Mouse (Mus musculus) left cerebral cortex, postnatal 25 days (tissue): ENCODE data around the gene Kcnip3. TPM values are rescaled to one million over a fixed set of nuclear protein-coding genes. Genes with fewer than 3 reads are reported as not detected.

Source experiments
- DNase-seq, 2 experiments: peaks; one replicate each; pipeline ENCODE4 v3.0.0; 2022; ENCODE audit warnings: low spot score in 2 of 2, mixed read lengths in 1 of 2
- intact Hi-C: fragments of 180-260 bp; cut with DNase I; formaldehyde crosslinking; loops from one replicate; pipeline ENCODE4 v1.15.1; 2025
- total RNA-seq, 2 experiments: library from RNA; stranded (reverse); gene quantifications; 2 replicates each; pipeline ENCODE4 v1.2.3; 2021

The Kcnip3 gene
- total RNA-seq, 2 experiments from 2014 or later: 120 to 123 TPM

- DNase-seq: peak; percentile 68 to 69
- intact Hi-C loops: loop anchor here (1.0 kb wide), 1 partner anchor 68 kb away; no protein-coding TSS in a partner anchor
Observed at GRCm38 (mm10) chr2:127430238-127430637, 91.7 kb downstream of the Kcnip3 start.

GRCm38 (mm10) chr2:127424977-127425376 lies 96.9 kb downstream of the Kcnip3 start, which contains the start of gene Gpat2:
Gene Gpat2, plus strand, starts transcription at chr2:127425199.
- DNase-seq: no peak
- intact Hi-C loops: no loop called here

GRCm38 (mm10) chr2:127418266-127418970 lies 103.5 kb downstream of the Kcnip3 start:
- intact Hi-C loops: no loop called here
- DNase-seq: no peak

GRCm38 (mm10) chr2:127416706-127417105 lies 105.2 kb downstream of the Kcnip3 start:
- DNase-seq: no peak
- intact Hi-C loops: no loop called here

- intact Hi-C loops: no loop called here
- DNase-seq: no peak
Observed at GRCm38 (mm10) chr2:127415806-127416205, 106.1 kb downstream of the Kcnip3 start.

GRCm38 (mm10) chr2:127411126-127411525 lies 110.8 kb downstream of the Kcnip3 start:
- intact Hi-C loops: no loop called here
- DNase-seq: no peak

Other genes with a start within 250 kb of the Kcnip3 start
- 1 to 10 TPM; 2.3 to 2.8 TPM for gene Dusp2, start 185.9 kb downstream of the Kcnip3 start, total RNA-seq
- gene Astl, start 183.5 kb downstream of the Kcnip3 start, total RNA-seq: not detected
- gene Adra2b, start 158.9 kb downstream of the Kcnip3 start, total RNA-seq: 1 to 10 TPM in 1 of 2 experiments, under 1 TPM in 1; 0.39 to 1.1 TPM
- gene Gpat2, start 96.9 kb downstream of the Kcnip3 start, total RNA-seq: under 1 TPM in 1 of 2 experiments, not detected in 1; 0.48 TPM
- gene Fahd2a, start 77.5 kb downstream of the Kcnip3 start, total RNA-seq: 10 to 100 TPM; 18.1 TPM
- gene Prom2, start 19.4 kb upstream of the Kcnip3 start, total RNA-seq: under 1 TPM; 0.18 to 0.21 TPM
- 1 to 10 TPM; 7.1 to 7.9 TPM for gene Zfp661, start 65.0 kb upstream of the Kcnip3 start, total RNA-seq
- 10 to 100 TPM; 87.7 to 89.0 TPM for gene Mrps5, start 65.1 kb upstream of the Kcnip3 start, total RNA-seq
- 100 to 1,000 TPM; 100 to 125 TPM for gene Mal, start 134.6 kb upstream of the Kcnip3 start, total RNA-seq
- gene Mall, start 207.8 kb upstream of the Kcnip3 start, total RNA-seq: 1 to 10 TPM in 1 of 2 experiments, under 1 TPM in 1; 0.99 to 1.1 TPM